In the genomic region with DNA sequence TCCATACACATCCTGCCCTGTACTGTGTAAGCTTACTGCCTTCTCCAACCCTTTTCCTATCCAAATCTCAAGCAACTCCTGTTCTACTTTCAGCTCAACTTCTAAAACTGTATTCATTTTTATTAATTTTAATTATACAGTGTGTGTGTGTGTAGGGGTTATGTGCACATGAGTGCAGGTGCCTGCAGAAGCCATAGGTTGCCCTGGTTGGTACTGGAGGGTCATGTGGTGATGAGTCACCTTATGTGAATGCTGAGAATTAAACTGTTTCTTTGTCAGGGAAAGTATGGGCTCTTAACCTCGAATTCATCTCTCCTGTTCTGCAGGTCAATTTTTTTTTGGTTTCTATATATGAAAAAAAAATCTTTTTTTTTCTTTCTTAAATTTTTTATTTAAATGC, we compare ENCODE assay signal across 18 mouse cellular contexts.
"Had no signal": no experiment of that assay in that cellular context is flagged by ENCODE, and none has a peak within 500 bp of the region (broad histone marks: within the 10 kb centered on the region; RNA-seq: fewer than 3 reads in every experiment).

No protein-coding gene starts in this region.

- H3K9me3 ChIP-seq: lung, embryonic 15.5 days; midbrain, embryonic 13.5 days; midbrain, embryonic 15.5 days; neural tube, embryonic 13.5 days; neural tube, embryonic 15.5 days had no signal

- H3K9ac ChIP-seq: liver, postnatal 0 days; lung, embryonic 15.5 days; midbrain, embryonic 13.5 days; midbrain, embryonic 15.5 days; neural tube, embryonic 13.5 days; neural tube, embryonic 15.5 days had no signal

- H3K4me3 ChIP-seq: lung, embryonic 15.5 days; midbrain, embryonic 13.5 days; midbrain, embryonic 15.5 days; neural tube, embryonic 13.5 days; neural tube, embryonic 15.5 days had no signal

- H3K27ac ChIP-seq: lung, embryonic 15.5 days; midbrain, embryonic 13.5 days; midbrain, embryonic 15.5 days; neural tube, embryonic 13.5 days; neural tube, embryonic 15.5 days had no signal

- H3K4me2 ChIP-seq: lung, embryonic 15.5 days; midbrain, embryonic 11.5 days; midbrain, embryonic 13.5 days; midbrain, embryonic 15.5 days; neural tube, embryonic 13.5 days; neural tube, embryonic 15.5 days had no signal

- DNase-seq: liver, postnatal 0 days; lung, adult 2 months; lung, postnatal 4 days; retina, postnatal 1 day; right cerebral cortex, adult 18-20 months; right cerebral cortex, postnatal 25 days; right cerebral cortex, postnatal 4 days; spleen, adult 18-20 months; thymus, adult 18-20 months; thymus, postnatal 14 days; thymus, postnatal 36 days had no signal

- H3K27me3 ChIP-seq: lung, embryonic 15.5 days; midbrain, embryonic 13.5 days; midbrain, embryonic 15.5 days; neural tube, embryonic 13.5 days; neural tube, embryonic 15.5 days had no signal

- H3K4me1 ChIP-seq: lung, embryonic 15.5 days; midbrain, embryonic 13.5 days; midbrain, embryonic 15.5 days; neural tube, embryonic 13.5 days; neural tube, embryonic 15.5 days had no signal

- ATAC-seq: liver, postnatal 0 days; lung, postnatal 0 days; midbrain, embryonic 13.5 days; midbrain, embryonic 15.5 days had no signal

- H3K36me3 ChIP-seq: lung, embryonic 15.5 days; midbrain, embryonic 13.5 days; midbrain, embryonic 15.5 days; neural tube, embryonic 13.5 days; neural tube, embryonic 15.5 days had no signal
